Mouse (Mus musculus) forebrain, embryonic 13.5 days (tissue): ENCODE results near the gene Zfp408. TPM values are rescaled to one million over a fixed set of nuclear protein-coding genes. Genes with fewer than 3 reads are reported as not detected.

Experiments used
- polyA plus RNA-seq: library from polyadenylated mRNA; unstranded; fragments of >200 nt; fragmentation: Nextera tagmentation; extraction: Ambion mirVana; gene quantifications from 2 replicates; pipeline ENCODE4 v1.2.1, GENCODE M21; 2015

The Zfp408 gene
- polyA plus RNA-seq, 1 experiment from 2014 or later = 13.0 TPM

Other genes with a start within 250 kb of the Zfp408 start
- 137 and 149 TPM in 2 replicates for gene 1110051M20Rik, start 205.1 kb downstream of the Zfp408 start, polyA plus RNA-seq
- gene Lrp4, start 192.3 kb downstream of the Zfp408 start, polyA plus RNA-seq = 10.3 and 11.3 TPM in 2 replicates
- 185 and 187 TPM in 2 replicates for gene Ckap5, start 123.0 kb downstream of the Zfp408 start, polyA plus RNA-seq
- gene F2, start 13.4 kb downstream of the Zfp408 start, polyA plus RNA-seq = 0.10 and 0.43 TPM in 2 replicates
- 69.0 and 76.0 TPM in 2 replicates for gene Arhgap1, start 69 bp upstream of the Zfp408 start, polyA plus RNA-seq
- 29.4 and 33.0 TPM in 2 replicates for gene Atg13, start 60.8 kb upstream of the Zfp408 start, polyA plus RNA-seq
- 21.2 and 22.0 TPM in 2 replicates for gene Harbi1, start 61.1 kb upstream of the Zfp408 start, polyA plus RNA-seq
- gene Ambra1, start 80.3 kb upstream of the Zfp408 start, polyA plus RNA-seq = 16.2 and 21.2 TPM in 2 replicates